Mouse (Mus musculus) intestine, embryonic 16.5 days (tissue): Measurements from ENCODE around the gene Fam90a1b. TPM values are rescaled to one million over a fixed set of nuclear protein-coding genes. Genes with fewer than 3 reads are reported as not detected.
A peak's percentile ranks its signal among the peaks of the same experiment; 100 is the strongest.
"Not testable (repeated sequence)": the region's sequence is repeated elsewhere in the genome, so short reads cannot be mapped to it uniquely, and the experiment has no call there.

Experiments used
- ATAC-seq: fragments of 200-750 bp; cut with Nextera tagmentation; 2 replicates; pipeline ENCODE4 v1.8.0; 2017; ENCODE audit warnings: moderate TSS enrichment, moderate library complexity
- H3K27ac ChIP-seq: fragments of 300-500 bp; sonication (generic); 2 replicates; pipeline ENCODE4 v1.5.1; 2014; ENCODE audit warnings: mild to moderate bottlenecking, low read length
- H3K27me3 ChIP-seq: fragments of 300-500 bp; sonication (generic); replicated peaks from 2 replicates; pipeline ENCODE4 v1.6.1; 2014; ENCODE audit warnings: low read length, control low read depth, mixed read lengths; ENCODE audit not compliant: control insufficient read depth, insufficient read depth
- H3K36me3 ChIP-seq: fragments of 300-500 bp; sonication (generic); 2 replicates; pipeline ENCODE4 v1.6.1; 2014; ENCODE audit warnings: low read length, control low read depth; ENCODE audit not compliant: control insufficient read depth, insufficient read depth
- H3K4me1 ChIP-seq: fragments of 300-500 bp; sonication (generic); 2 replicates; pipeline ENCODE4 v1.6.1; 2014; ENCODE audit warnings: low read length, control low read depth, mixed read lengths; ENCODE audit not compliant: control insufficient read depth, insufficient read depth
- H3K4me2 ChIP-seq: fragments of 300-500 bp; sonication (generic); 2 replicates; pipeline ENCODE4 v1.6.1; 2014; ENCODE audit warnings: low read depth, low read length, control low read depth
- H3K4me3 ChIP-seq: fragments of 300-500 bp; sonication (generic); 2 replicates; pipeline ENCODE4 v1.5.1; 2014; ENCODE audit warnings: mild to moderate bottlenecking, low read length
- H3K9ac ChIP-seq: fragments of 300-500 bp; sonication (generic); 2 replicates; pipeline ENCODE4 v1.6.1; 2014; ENCODE audit warnings: low read depth, low read length
- H3K9me3 ChIP-seq: fragments of 300-500 bp; sonication (generic); 2 replicates; pipeline ENCODE4 v1.6.1; 2016; ENCODE audit warnings: low read length, control low read depth; ENCODE audit not compliant: control insufficient read depth
- WGBS: fragments of 180-500 bp; shearing (Covaris S2); extraction: QIAGEN DNeasy Blood & Tissue Kit; methylation state at CpG from one replicate; pipeline ENCODE4 v1.1.7; 2014; 5-methylcytosine and 5-hydroxymethylcytosine counted together
- polyA plus RNA-seq: library from polyadenylated mRNA; unstranded; fragments of >200 nt; fragmentation: Nextera tagmentation; extraction: Ambion mirVana; gene quantifications from 2 replicates; pipeline ENCODE4 v1.2.1, GENCODE M21; 2015

Fam90a1b gene
- polyA plus RNA-seq: 0.11 TPM in 1 of 2 replicates, not detected in the other

- H3K27me3 ChIP-seq: peaks cover 19% of the 10 kb centered on the region
- peak within 1 kb of the TSS; percentile 54 for H3K4me2 ChIP-seq
- H3K36me3 ChIP-seq: no peaks in the 10 kb centered on the region
- peak within 1 kb of the TSS; percentile 45 for H3K27ac ChIP-seq
- peak within 1 kb of the TSS; percentile 71 for H3K9ac ChIP-seq
- no peaks in the 10 kb centered on the region for H3K4me1 ChIP-seq
- WGBS: 12% methylated on average over 46 of the region's 46 CpGs
- ATAC-seq: peak; percentile 99
- peak within 1 kb of the TSS; percentile 66 for H3K4me3 ChIP-seq
- no peaks in the 10 kb centered on the region for H3K9me3 ChIP-seq
Observed at GRCm38 (mm10) chrX:94366670-94367241, at the start of gene Fam90a1b, which contains the start of gene Apoo. TSS of gene Fam90a1b (minus strand) at chrX:94366777. TSS of gene Apoo (plus strand) at chrX:94367117.

DNA sequence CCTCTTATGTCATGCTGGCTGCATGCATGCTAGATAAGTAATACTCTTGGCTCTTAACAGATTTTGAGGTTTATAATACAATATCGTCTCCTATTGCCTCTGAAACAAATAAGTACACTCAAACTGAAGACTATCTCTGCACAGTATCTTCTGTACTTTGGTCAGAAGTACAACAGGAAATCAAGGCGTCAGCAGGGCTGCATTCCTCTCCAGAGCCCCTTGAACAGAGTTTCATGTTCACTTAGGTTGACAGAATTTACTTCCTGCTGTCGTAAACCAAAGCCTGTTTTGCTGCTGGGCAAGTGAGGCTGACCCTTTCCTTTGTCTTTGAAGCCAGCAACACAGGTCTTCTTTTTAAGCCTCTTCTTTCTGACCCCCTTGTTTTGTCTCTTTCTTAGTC lies 42.4 kb upstream of the Fam90a1b start:
- H3K36me3 ChIP-seq: no peaks in the 10 kb centered on the region
- H3K4me1 ChIP-seq: no peaks in the 10 kb centered on the region
- peak; percentile 88 for ATAC-seq
- 33% methylated on average over 3 of the region's 3 CpGs for WGBS
- no peak overlapping the region for H3K27ac ChIP-seq
- H3K4me2 ChIP-seq: no peak overlapping the region
- H3K4me3 ChIP-seq: no peak overlapping the region
- no peaks in the 10 kb centered on the region for H3K27me3 ChIP-seq
- H3K9ac ChIP-seq: no peak overlapping the region
- H3K9me3 ChIP-seq: no peaks in the 10 kb centered on the region

DNA sequence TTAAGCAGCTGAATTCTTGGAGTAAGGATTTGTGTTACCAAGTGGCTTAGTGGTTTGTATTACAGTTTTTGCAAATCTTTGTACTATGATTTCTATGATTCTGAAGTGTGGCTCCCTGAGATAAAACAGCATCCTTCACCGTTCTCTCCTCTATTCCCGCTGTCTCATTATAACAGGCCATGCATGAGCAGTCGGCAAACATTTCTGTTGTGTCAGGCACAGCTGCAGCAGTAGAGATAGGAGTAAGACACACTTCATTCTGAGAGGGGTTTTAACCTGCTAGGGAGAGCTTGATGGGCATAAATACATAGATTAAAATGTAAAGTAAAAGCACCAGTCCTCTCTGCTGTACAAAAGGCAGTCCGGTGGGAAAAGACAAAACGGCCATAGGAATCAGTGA lies 12.2 kb upstream of the Fam90a1b start:
- no peak overlapping the region for H3K4me2 ChIP-seq
- WGBS: 79% methylated on average over 5 of the region's 5 CpGs
- no peak overlapping the region for H3K4me3 ChIP-seq
- H3K9me3 ChIP-seq: no peaks in the 10 kb centered on the region
- no peaks in the 10 kb centered on the region for H3K36me3 ChIP-seq
- 0 out of 2 replicates have a peak, but pooled peaks cover 2% of the 10 kb centered on the region for H3K27me3 ChIP-seq
- H3K27ac ChIP-seq: no peak overlapping the region
- no peak overlapping the region for H3K9ac ChIP-seq
- ATAC-seq: no peak
- H3K4me1 ChIP-seq: no peaks in the 10 kb centered on the region

DNA sequence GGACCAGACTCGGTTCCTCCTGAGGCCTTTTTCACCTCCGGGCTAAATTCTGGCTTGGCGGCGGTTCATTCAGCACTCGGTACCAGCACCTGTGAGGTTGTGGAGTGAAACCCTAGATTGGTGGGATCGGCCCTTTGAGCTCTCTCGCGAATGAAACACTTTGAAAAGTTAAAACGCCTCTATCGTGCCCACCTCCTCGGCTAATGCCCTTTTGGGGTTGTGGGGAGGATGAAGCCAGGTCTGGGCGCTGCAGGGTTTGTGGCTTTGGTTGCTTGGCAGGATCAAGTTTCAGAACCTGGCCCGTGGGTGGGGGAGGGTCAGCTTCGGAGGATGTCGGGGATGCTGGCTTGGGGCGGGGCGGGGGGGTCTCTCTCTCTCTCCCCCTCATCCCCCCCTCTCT lies 671 bp upstream of the Fam90a1b start:
- Histone ChIP-seq H3K27ac (peak overlapping the region; percentile 45), H3K4me3 (peak overlapping the region; percentile 66), H3K27me3 (peaks cover 19% of the 10 kb centered on the region), H3K9me3 (no peaks in the 10 kb centered on the region), H3K9ac (peak overlapping the region; percentile 71), H3K4me2 (peak overlapping the region; percentile 42), H3K4me1 (no peaks in the 10 kb centered on the region), H3K36me3 (no peaks in the 10 kb centered on the region)
- peak; percentile 33; the same call in 1 of the 2 replicates for ATAC-seq
- WGBS: 23% methylated on average over 17 of the region's 17 CpGs

GRCm38 (mm10) chrX:94366029-94366428 lies 548 bp downstream of the Fam90a1b start:
- peaks cover 19% of the 10 kb centered on the region for H3K27me3 ChIP-seq

GRCm38 (mm10) chrX:94365381-94365925 lies 1.1 kb downstream of the Fam90a1b start:
- Histone ChIP-seq H3K9me3 (no peaks in the 10 kb centered on the region), H3K4me1 (no peaks in the 10 kb centered on the region), H3K27me3 (peaks cover 21% of the 10 kb centered on the region), H3K27ac (no peak overlapping the region), H3K4me3 (no peak overlapping the region), H3K9ac (no peak overlapping the region), H3K4me2 (peak overlapping the region; percentile 54), H3K36me3 (no peaks in the 10 kb centered on the region)
- no peak for ATAC-seq
- 24% methylated on average over 14 of the region's 14 CpGs for WGBS

More at GRCm38 (mm10) chrX:94366029-94366428, 548 bp downstream of the Fam90a1b start:
- Histone ChIP-seq H3K4me2 (peak overlapping the region; percentile 54), H3K9me3 (no peaks in the 10 kb centered on the region), H3K4me3 (peak overlapping the region; percentile 40), H3K4me1 (no peaks in the 10 kb centered on the region), H3K36me3 (no peaks in the 10 kb centered on the region), H3K27ac (no peak overlapping the region), H3K9ac (no peak overlapping the region)
- no peak for ATAC-seq
- 19% methylated on average over 16 of the region's 16 CpGs for WGBS

GRCm38 (mm10) chrX:94343638-94344037 lies 22.9 kb downstream of the Fam90a1b start:
- H3K4me2 ChIP-seq, H3K4me3 ChIP-seq, H3K4me1 ChIP-seq, ATAC-seq, H3K9me3 ChIP-seq, H3K27ac ChIP-seq, H3K27me3 ChIP-seq, H3K36me3 ChIP-seq, H3K9ac ChIP-seq: not testable (repeated sequence)
- 96% methylated on average over 3 of the region's 4 CpGs for WGBS

- H3K9ac ChIP-seq: no peak overlapping the region
- no peaks in the 10 kb centered on the region for H3K4me1 ChIP-seq
- ATAC-seq: no peak
- WGBS: 79% methylated on average over 11 of the region's 11 CpGs
- H3K4me2 ChIP-seq: no peak overlapping the region
- no peaks in the 10 kb centered on the region for H3K36me3 ChIP-seq
- no peaks in the 10 kb centered on the region for H3K9me3 ChIP-seq
- H3K27ac ChIP-seq: no peak overlapping the region
- H3K27me3 ChIP-seq: peaks cover 15% of the 10 kb centered on the region; the same call in 1 of the 2 replicates
- no peak overlapping the region for H3K4me3 ChIP-seq
Observed at GRCm38 (mm10) chrX:94321036-94321902, 45.3 kb downstream of the Fam90a1b start.
